Mouse (Mus musculus) ES-E14 (cell line): Measurements from ENCODE around the gene Tmem150b.

Experiments
- CHD2 ChIP-seq: IDR thresholded peaks from 2 replicates; pipeline ENCODE4 v1.6.1; 2014; ENCODE audit warnings: mild to moderate bottlenecking, low read depth, low read length, inconsistent platforms
- HCFC1 ChIP-seq: IDR thresholded peaks from 2 replicates; pipeline ENCODE4 v1.6.1; 2012; ENCODE audit warnings: low read length, inconsistent platforms, borderline replicate concordance; ENCODE audit not compliant: insufficient read depth

DNA sequence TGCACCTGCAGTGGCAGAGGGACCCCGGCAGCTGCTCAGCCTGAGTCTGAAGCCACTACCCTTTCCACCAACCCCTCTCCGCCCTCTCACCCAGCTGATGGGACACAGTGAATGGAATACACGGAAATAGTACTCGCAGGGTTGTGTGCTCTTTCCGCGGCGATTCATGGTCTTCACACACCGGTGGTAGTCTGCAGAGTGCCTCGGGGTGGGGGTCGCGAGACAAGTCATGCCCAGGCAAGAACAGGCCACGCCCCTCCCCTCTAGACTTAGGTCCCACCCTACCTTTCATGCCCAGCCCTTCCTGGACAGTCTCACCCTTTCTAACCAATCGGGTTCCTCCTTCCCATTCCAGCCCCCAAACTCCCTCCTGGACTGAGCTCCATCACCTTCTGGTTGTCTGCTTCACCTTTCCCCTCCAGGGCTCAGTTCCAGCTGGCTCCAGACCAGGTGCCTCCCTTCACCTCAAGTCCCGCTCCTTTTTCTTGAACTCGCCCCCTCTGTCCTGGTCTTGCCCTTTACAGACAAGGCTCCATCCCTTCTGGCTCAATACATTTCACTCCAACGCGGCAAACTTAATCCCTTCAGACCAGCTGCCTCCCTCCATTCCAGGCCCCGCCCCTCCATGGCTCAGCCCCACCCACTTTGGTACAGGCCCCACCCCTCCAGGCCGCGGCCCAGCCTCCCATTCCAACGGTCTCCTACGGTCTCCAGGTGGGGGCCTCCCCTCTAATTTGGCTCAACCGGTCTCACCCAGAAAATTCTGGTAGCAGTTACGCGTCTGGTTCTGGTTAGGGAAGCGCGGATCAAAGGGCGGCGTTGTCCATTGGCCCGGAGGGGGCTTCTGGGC lies 27.1 kb upstream of the Tmem150b start:
- TF ChIP-seq CHD2, result no peak
- TF ChIP-seq HCFC1, result no peak
